Mouse (Mus musculus): ENCODE results near the gene Ptger1.

DNA sequence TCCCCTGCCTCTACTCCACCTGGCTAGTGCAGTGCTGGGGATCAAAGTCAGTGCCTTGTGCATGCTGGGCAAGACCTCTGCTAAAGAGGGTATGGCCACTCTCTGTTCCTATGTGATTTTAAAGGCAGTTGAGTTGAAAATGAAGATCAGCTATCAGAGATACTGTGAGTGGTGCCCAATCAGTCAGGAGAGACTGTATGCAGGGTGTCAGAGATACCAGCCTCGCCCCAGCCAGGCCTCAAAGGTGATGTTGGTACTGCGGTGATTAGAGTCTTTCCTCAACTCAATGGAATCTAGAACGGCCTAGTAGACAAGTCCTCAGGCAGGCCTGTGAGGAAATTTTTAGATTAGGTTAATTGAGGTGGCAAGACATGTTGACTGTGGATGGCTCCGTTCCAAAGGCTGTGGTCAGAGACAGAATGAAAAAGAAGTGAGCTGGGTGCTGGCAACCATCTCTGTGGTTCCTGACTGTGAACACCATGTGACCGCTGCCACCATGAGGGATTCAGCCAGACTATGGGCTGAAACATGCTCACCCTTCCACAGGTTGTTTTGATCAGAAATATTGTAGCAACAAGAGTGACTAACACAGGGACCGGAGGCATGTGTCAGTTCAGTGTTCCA lies 40.7 kb upstream of the Ptger1 start:
- TF ChIP-seq CTCF (conservative IDR thresholded peaks at IDR 0.05; ENCODE audit: low read length) = no peak
- TF ChIP-seq NANOG (IDR thresholded peaks at IDR 0.05; ENCODE audit: borderline replicate concordance, low read length) = no peak
- no peak for TF ChIP-seq POU5F1 (IDR thresholded peaks at IDR 0.05; ENCODE audit: borderline replicate concordance, low read length)
